In genomic region chr2:134924143-134924655, GRCm38 (mm10) we compare ENCODE assay signal across 27 mouse cellular contexts.
DNase-seq lines count a peak whose midpoint lies in the region; ATAC-seq and TF ChIP-seq lines count a peak whose summit lies in the region.
"Had no signal": no experiment of that assay in that cellular context is flagged by ENCODE, and none has a peak within 500 bp of the region (broad histone marks: within the 10 kb centered on the region; RNA-seq: fewer than 3 reads in every experiment).

No protein-coding gene starts in this region.

- ATAC-seq in forebrain, postnatal 0 days = no peak
- ATAC-seq in liver, embryonic 14.5 days (ENCODE audit: insufficient read depth) = no peak
- ATAC-seq in liver, embryonic 12.5 days = no peak
- peak; percentile 66; the same call in 1 of the 2 replicates for ATAC-seq in intestine, embryonic 15.5 days
- ATAC-seq in stomach, postnatal 0 days (ENCODE audit: low FRiP score, low TSS enrichment) = 0 out of 2 replicates have a peak, but pooled peaks have one; percentile 32
- ATAC-seq: hindbrain, embryonic 16.5 days had no signal

- no peak for TF ChIP-seq EP300 in liver, embryonic 14.5 days (IDR thresholded peaks at IDR 0.05; ENCODE audit: low read depth)
- TF ChIP-seq EP300 in stomach, postnatal 0 days (optimal IDR thresholded peaks at IDR 0.05) = no peak

- H3K4me1 ChIP-seq in forebrain, postnatal 0 days (ENCODE audit: insufficient read depth) = peaks cover 10% of the 10 kb centered on the region; the same call in 1 of the 2 replicates
- peaks cover 27% of the 10 kb centered on the region for H3K4me1 ChIP-seq in forebrain, embryonic 10.5 days
- H3K4me1 ChIP-seq in liver, embryonic 14.5 days (replicated peaks; ENCODE audit: control insufficient read depth in 2 of 2, insufficient read depth in 2 of 2, low read length in 1 of 2) = peaks cover 0 to 6% of the 10 kb centered on the region in 2 experiments; a peak in 1 of 4 replicates
- no peaks in the 10 kb centered on the region; the same call in 1 of the 2 replicates for H3K4me1 ChIP-seq in liver, embryonic 12.5 days
- no peaks in the 10 kb centered on the region for H3K4me1 ChIP-seq in intestine, embryonic 15.5 days (replicated peaks)
- H3K4me1 ChIP-seq in stomach, postnatal 0 days (replicated peaks; ENCODE audit: control insufficient read depth, insufficient read depth) = no peaks in the 10 kb centered on the region
- H3K4me1 ChIP-seq: heart, embryonic 10.5 days; heart, embryonic 15.5 days; stomach, embryonic 15.5 days had no signal

- H3K27me3 ChIP-seq in forebrain, postnatal 0 days (ENCODE audit: insufficient read depth, low read length) = no peaks in the 10 kb centered on the region
- H3K27me3 ChIP-seq in forebrain, embryonic 10.5 days (ENCODE audit: poor library complexity, severe bottlenecking) = no peaks in the 10 kb centered on the region
- no peaks in the 10 kb centered on the region for H3K27me3 ChIP-seq in liver, embryonic 14.5 days (ENCODE audit: control insufficient read depth, insufficient read depth, low read length)
- no peaks in the 10 kb centered on the region for H3K27me3 ChIP-seq in liver, embryonic 12.5 days (replicated peaks)
- no peaks in the 10 kb centered on the region for H3K27me3 ChIP-seq in intestine, embryonic 15.5 days (replicated peaks)
- H3K27me3 ChIP-seq in stomach, postnatal 0 days (ENCODE audit: control insufficient read depth, insufficient read depth, low read length) = no peaks in the 10 kb centered on the region
- H3K27me3 ChIP-seq: embryonic facial prominence, embryonic 13.5 days; heart, embryonic 15.5 days; liver, embryonic 15.5 days; megakaryocyte, embryonic 14.5 days; midbrain, embryonic 12.5 days; stomach, embryonic 15.5 days had no signal

- H3K9me3 ChIP-seq in forebrain, postnatal 0 days (ENCODE audit: low read length) = no peaks in the 10 kb centered on the region
- no peaks in the 10 kb centered on the region for H3K9me3 ChIP-seq in forebrain, embryonic 10.5 days
- no peaks in the 10 kb centered on the region for H3K9me3 ChIP-seq in liver, embryonic 14.5 days (ENCODE audit: control insufficient read depth, low read length)
- H3K9me3 ChIP-seq in liver, embryonic 12.5 days (replicated peaks) = no peaks in the 10 kb centered on the region
- H3K9me3 ChIP-seq in intestine, embryonic 15.5 days = no peaks in the 10 kb centered on the region
- H3K9me3 ChIP-seq in stomach, postnatal 0 days (ENCODE audit: control insufficient read depth, low read length) = no peaks in the 10 kb centered on the region
- H3K9me3 ChIP-seq: embryonic facial prominence, embryonic 13.5 days; heart, embryonic 10.5 days; heart, embryonic 15.5 days; liver, embryonic 15.5 days; megakaryocyte, embryonic 14.5 days; midbrain, embryonic 12.5 days; stomach, embryonic 15.5 days had no signal

- no peak for DNase-seq in forebrain, postnatal 0 days
- DNase-seq in forebrain, embryonic 10.5 days (ENCODE audit: extremely low spot score, low spot score) = no peak
- DNase-seq in liver, embryonic 14.5 days (ENCODE audit: low read depth in 3 of 3, low spot score in 3 of 3) = no peak
- no peak for DNase-seq in stomach, postnatal 0 days (ENCODE audit: low spot score)
- DNase-seq in spleen, postnatal 10 days (ENCODE audit: low spot score in 2 of 2) = no peak
- DNase-seq: adrenal gland, adult 2 months; adrenal gland, postnatal 36 days; B cell, adult 2 months; cerebellum, adult 8-10 months; cerebellum, postnatal 36 days; embryo, embryonic 11 days; gastrocnemius, postnatal 10 days; kidney, adult 9 months; kidney, postnatal 25 days; left cerebral cortex, postnatal 4 days; lung, postnatal 4 days; thymus, postnatal 14 days had no signal

- H3K36me3 ChIP-seq in forebrain, postnatal 0 days (ENCODE audit: insufficient read depth) = no peaks in the 10 kb centered on the region
- no peaks in the 10 kb centered on the region for H3K36me3 ChIP-seq in forebrain, embryonic 10.5 days (replicated peaks)
- H3K36me3 ChIP-seq in liver, embryonic 14.5 days (replicated peaks; ENCODE audit: control insufficient read depth, insufficient read depth, low read depth) = no peaks in the 10 kb centered on the region
- H3K36me3 ChIP-seq in liver, embryonic 12.5 days = no peaks in the 10 kb centered on the region
- no peaks in the 10 kb centered on the region for H3K36me3 ChIP-seq in intestine, embryonic 15.5 days
- no peaks in the 10 kb centered on the region for H3K36me3 ChIP-seq in stomach, postnatal 0 days (ENCODE audit: control insufficient read depth, insufficient read depth, low read length)
- H3K36me3 ChIP-seq: embryonic facial prominence, embryonic 13.5 days; heart, embryonic 10.5 days; heart, embryonic 15.5 days; liver, embryonic 15.5 days; midbrain, embryonic 12.5 days; stomach, embryonic 15.5 days had no signal

- TF ChIP-seq CTCF in forebrain, postnatal 0 days (IDR thresholded peaks at IDR 0.05; ENCODE audit: low read depth) = peak; percentile 40
- TF ChIP-seq CTCF in liver, embryonic 14.5 days (IDR thresholded peaks at IDR 0.05; ENCODE audit: low read depth) = peak; percentile 30; the same call in 1 of the 2 replicates
- TF ChIP-seq CTCF in stomach, postnatal 0 days (IDR thresholded peaks at IDR 0.05; ENCODE audit: low read depth) = peak; percentile 37

- no peak overlapping the region for H3K9ac ChIP-seq in forebrain, postnatal 0 days
- no peak overlapping the region for H3K9ac ChIP-seq in liver, embryonic 14.5 days (replicated peaks)
- no peak overlapping the region for H3K9ac ChIP-seq in liver, embryonic 12.5 days
- no peak overlapping the region for H3K9ac ChIP-seq in intestine, embryonic 15.5 days
- no peak overlapping the region for H3K9ac ChIP-seq in stomach, postnatal 0 days (ENCODE audit: low read length)
- H3K9ac ChIP-seq: embryonic facial prominence, embryonic 13.5 days; heart, embryonic 15.5 days; liver, embryonic 15.5 days; midbrain, embryonic 12.5 days; stomach, embryonic 15.5 days had no signal

- H3K4me3 ChIP-seq in forebrain, postnatal 0 days (ENCODE audit: low read depth, low read length) = no peak overlapping the region
- no peak overlapping the region for H3K4me3 ChIP-seq in forebrain, embryonic 10.5 days
- no peak overlapping the region for H3K4me3 ChIP-seq in liver, embryonic 14.5 days (ENCODE audit: insufficient read depth in 1 of 2, low read depth in 2 of 2, low read length in 2 of 2)
- no peak overlapping the region for H3K4me3 ChIP-seq in liver, embryonic 12.5 days
- no peak overlapping the region for H3K4me3 ChIP-seq in intestine, embryonic 15.5 days (replicated peaks)
- H3K4me3 ChIP-seq in stomach, postnatal 0 days (ENCODE audit: low read depth, low read length) = no peak overlapping the region
- H3K4me3 ChIP-seq: embryonic facial prominence, embryonic 13.5 days; heart, embryonic 10.5 days; heart, embryonic 15.5 days; liver, embryonic 15.5 days; megakaryocyte, embryonic 14.5 days; midbrain, embryonic 12.5 days; stomach, embryonic 15.5 days had no signal

- H3K27ac ChIP-seq in forebrain, postnatal 0 days (ENCODE audit: low read depth, low read length) = no peak overlapping the region
- H3K27ac ChIP-seq in forebrain, embryonic 10.5 days = no peak overlapping the region
- no peak overlapping the region for H3K27ac ChIP-seq in liver, embryonic 14.5 days
- no peak overlapping the region for H3K27ac ChIP-seq in liver, embryonic 12.5 days
- no peak overlapping the region for H3K27ac ChIP-seq in intestine, embryonic 15.5 days
- no peak overlapping the region for H3K27ac ChIP-seq in stomach, postnatal 0 days (replicated peaks)
- H3K27ac ChIP-seq: embryonic facial prominence, embryonic 13.5 days; heart, embryonic 10.5 days; heart, embryonic 15.5 days; liver, embryonic 15.5 days; midbrain, embryonic 12.5 days; stomach, embryonic 15.5 days had no signal

- 73% methylated on average over 4 of the region's 4 CpGs for WGBS in forebrain, postnatal 0 days
- 95% methylated on average over 4 of the region's 4 CpGs for WGBS in forebrain, embryonic 10.5 days
- 57% methylated on average over 4 of the region's 4 CpGs for WGBS in liver, embryonic 14.5 days (ENCODE audit: insufficient replicate concordance)
- 70% methylated on average over 4 of the region's 4 CpGs for WGBS in liver, embryonic 12.5 days (ENCODE audit: insufficient replicate concordance)
- 87% methylated on average over 4 of the region's 4 CpGs for WGBS in intestine, embryonic 15.5 days
- 75% methylated on average over 4 of the region's 4 CpGs for WGBS in stomach, postnatal 0 days

- H3K4me2 ChIP-seq in forebrain, postnatal 0 days (ENCODE audit: low read depth) = no peak overlapping the region
- H3K4me2 ChIP-seq in liver, embryonic 14.5 days (ENCODE audit: low read depth) = no peak overlapping the region
- H3K4me2 ChIP-seq in liver, embryonic 12.5 days = no peak overlapping the region
- H3K4me2 ChIP-seq in intestine, embryonic 15.5 days (replicated peaks) = no peak overlapping the region
- H3K4me2 ChIP-seq in stomach, postnatal 0 days (replicated peaks; ENCODE audit: low read depth) = no peak overlapping the region
- H3K4me2 ChIP-seq: embryonic facial prominence, embryonic 13.5 days; heart, embryonic 15.5 days; liver, embryonic 15.5 days; midbrain, embryonic 12.5 days; stomach, embryonic 15.5 days had no signal

Comparison
In these comparisons a context has a peak if more than half of its experiments do, and no peak if none do; other contexts are left out.
1. ATAC-seq: peak in intestine, embryonic 15.5 days (single experiment) and stomach, postnatal 0 days (single experiment); none in forebrain, postnatal 0 days (single experiment), liver, embryonic 14.5 days (single experiment) and liver, embryonic 12.5 days (single experiment).
2. Peak in every context shown above with its lines, with median percentiles within 50 percentile points of each other: CTCF ChIP-seq.